Mouse (Mus musculus): Measurements from ENCODE around the gene Wscd2. TPM values are rescaled to one million over a fixed set of nuclear protein-coding genes. Genes with fewer than 3 reads are reported as not detected.
A peak's percentile ranks its signal among the peaks of the same experiment; 100 is the strongest.
"Not testable (repeated sequence)": the region's sequence is repeated elsewhere in the genome, so short reads cannot be mapped to it uniquely, and the experiment has no call there.

The Wscd2 gene
- polyA plus RNA-seq, 1 experiment from 2014 or later: 4.0 TPM

DNA sequence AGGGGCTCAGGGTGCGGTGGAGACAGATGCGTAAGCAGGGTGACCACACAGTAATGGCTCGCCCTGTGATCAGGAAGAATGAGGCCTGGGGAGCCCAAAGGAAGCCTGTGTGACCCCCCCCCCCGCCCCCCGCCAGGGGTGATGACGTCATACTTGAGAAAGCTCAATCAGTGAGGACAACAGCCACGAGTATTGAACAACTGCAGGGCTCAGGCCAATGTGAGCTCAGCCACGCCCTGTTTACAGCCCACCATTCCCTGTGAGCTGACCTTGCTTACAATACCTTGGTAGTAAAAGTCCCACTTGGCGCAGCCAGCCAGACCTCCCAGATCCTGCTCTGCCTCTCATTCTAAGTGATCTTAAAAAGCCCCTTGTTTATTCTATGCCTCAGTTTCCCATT, 90.7 kb downstream of the Wscd2 start:
- no peak overlapping the region for H3K27ac ChIP-seq (replicated peaks)
- no peaks in the 10 kb centered on the region for H3K4me1 ChIP-seq
- WGBS: 59% methylated on average over 9 of the region's 9 CpGs
- no peaks in the 10 kb centered on the region for H3K36me3 ChIP-seq
- no peak overlapping the region for H3K9ac ChIP-seq
- H3K4me3 ChIP-seq: no peak overlapping the region
- no peaks in the 10 kb centered on the region for H3K27me3 ChIP-seq (replicated peaks)
- ATAC-seq (ENCODE audit: extremely low read depth, insufficient number of reproducible peaks, low FRiP score, low TSS enrichment): no peak
- no peak overlapping the region for H3K4me2 ChIP-seq
- H3K9me3 ChIP-seq: no peaks in the 10 kb centered on the region

DNA sequence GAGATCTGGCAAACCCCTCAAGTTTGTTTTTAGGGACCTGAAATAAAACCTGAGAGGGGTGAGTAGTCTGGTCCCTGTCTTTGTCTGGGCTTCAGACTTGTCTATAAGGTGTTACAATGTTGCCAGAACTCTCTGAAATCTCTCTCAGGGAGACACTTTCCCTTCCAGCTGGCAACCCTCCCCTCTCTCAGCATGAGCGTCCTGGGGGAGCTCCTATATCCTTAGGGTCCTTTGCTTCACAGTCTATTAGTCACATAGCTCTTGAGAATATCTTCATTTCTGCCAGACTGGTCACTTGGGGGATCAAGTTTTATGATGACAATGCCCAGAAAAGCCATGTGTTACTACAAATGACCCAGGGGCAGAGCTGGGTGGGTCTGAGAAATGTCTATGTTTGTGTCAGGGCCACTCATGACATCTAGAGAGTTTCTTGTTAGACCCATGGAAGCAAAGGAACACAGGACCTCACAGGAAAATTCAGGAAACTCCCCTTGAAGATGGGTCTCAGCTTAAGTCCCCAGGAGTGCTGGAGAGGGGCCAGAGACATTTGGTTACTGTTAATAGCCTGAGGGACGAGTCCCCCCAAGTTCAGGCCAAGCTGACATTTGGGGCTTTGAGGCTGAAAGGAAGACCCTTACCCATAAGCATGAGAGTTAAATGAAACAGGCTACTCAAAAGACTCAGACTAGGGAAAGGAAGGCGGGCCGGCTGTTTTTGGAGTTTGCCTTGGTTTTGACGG, 93.5 kb downstream of the Wscd2 start:
- Histone ChIP-seq H3K4me1 (no peaks in the 10 kb centered on the region), H3K27ac (replicated peaks) (no peak overlapping the region), H3K4me2 (no peak overlapping the region), H3K36me3 (no peaks in the 10 kb centered on the region), H3K4me3 (no peak overlapping the region), H3K9me3 (no peaks in the 10 kb centered on the region), H3K27me3 (replicated peaks) (no peaks in the 10 kb centered on the region; the same call in 1 of the 2 replicates), H3K9ac (no peak overlapping the region)
- WGBS: 53% methylated on average over 5 of the region's 5 CpGs
- ATAC-seq (ENCODE audit: extremely low read depth, insufficient number of reproducible peaks, low FRiP score, low TSS enrichment): no peak

DNA sequence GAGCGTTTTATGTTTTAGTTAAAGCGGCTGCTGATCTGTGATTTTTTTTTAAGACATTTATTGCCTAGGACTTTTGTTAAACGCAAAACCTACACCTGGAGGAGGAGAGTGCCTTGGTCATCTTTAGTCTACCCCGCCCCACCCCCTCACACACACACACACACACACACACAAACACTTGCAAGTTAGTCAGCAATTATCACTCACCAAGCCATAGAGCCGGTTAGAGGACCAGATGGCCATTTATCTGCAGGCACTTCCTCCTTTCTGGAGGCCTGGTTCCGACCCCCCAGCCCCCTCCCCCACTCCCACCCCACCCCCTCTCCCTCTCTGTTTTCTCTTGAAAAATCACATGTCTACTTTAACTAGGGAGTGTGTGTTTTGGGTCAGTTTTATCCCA, 94.3 kb downstream of the Wscd2 start:
- H3K4me1 ChIP-seq: no peaks in the 10 kb centered on the region
- H3K36me3 ChIP-seq: no peaks in the 10 kb centered on the region
- 19% methylated on average over 6 of the region's 6 CpGs for WGBS
- ATAC-seq (ENCODE audit: extremely low read depth, insufficient number of reproducible peaks, low FRiP score, low TSS enrichment): no peak
- 0 out of 2 replicates have a peak overlapping the region, but pooled peaks have one; percentile 2 for H3K27ac ChIP-seq (replicated peaks)
- H3K9me3 ChIP-seq: no peaks in the 10 kb centered on the region
- no peaks in the 10 kb centered on the region; the same call in 1 of the 2 replicates for H3K27me3 ChIP-seq (replicated peaks)
- no peak overlapping the region for H3K4me3 ChIP-seq
- no peak overlapping the region for H3K9ac ChIP-seq
- H3K4me2 ChIP-seq: no peak overlapping the region

DNA sequence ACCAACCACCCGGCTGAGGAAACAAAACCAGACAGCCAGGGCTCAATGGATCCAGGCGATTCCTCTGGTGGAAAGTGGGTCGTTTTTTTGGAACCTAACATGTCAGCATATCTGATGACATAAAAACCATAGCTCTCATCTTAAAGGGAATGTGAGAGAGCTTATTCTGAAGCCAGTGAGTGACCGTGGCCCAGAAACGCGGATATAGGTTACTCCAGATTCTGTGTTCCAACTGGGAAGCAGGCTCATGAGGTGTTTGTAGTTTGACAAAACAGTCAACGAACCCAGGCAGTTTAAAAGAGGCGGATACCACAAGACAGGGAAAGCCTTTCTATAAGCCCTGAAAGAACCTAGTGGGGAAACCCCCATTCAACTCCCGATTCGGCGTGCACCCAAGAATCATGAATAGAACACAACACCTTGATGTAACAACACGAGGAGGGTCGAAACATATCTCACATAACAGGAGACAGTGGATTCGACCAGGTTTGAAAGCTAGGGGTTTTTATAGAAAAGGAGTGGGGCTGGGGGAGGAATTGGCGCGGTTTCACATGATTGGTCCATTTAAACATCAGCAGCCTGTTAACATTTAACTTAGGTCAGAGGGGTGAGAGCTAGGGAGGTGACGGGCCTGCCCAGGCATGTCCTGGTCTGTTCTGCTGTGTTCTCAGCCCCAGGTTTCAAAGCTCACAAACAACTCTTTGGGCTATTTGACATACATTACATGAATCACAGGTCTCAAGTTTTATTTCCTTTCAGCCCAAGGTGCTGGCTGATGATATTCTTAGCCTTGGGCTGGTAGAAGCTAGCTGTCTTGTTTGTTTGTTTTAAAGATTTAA, 95.7 kb downstream of the Wscd2 start:
- not testable (repeated sequence) for H3K4me3 ChIP-seq; ATAC-seq (ENCODE audit: extremely low read depth, insufficient number of reproducible peaks, low FRiP score, low TSS enrichment); H3K4me1 ChIP-seq; H3K9me3 ChIP-seq; H3K36me3 ChIP-seq; H3K4me2 ChIP-seq; H3K27ac ChIP-seq (replicated peaks); H3K27me3 ChIP-seq (replicated peaks); H3K9ac ChIP-seq
- WGBS: 74% methylated on average over 17 of the region's 17 CpGs

DNA sequence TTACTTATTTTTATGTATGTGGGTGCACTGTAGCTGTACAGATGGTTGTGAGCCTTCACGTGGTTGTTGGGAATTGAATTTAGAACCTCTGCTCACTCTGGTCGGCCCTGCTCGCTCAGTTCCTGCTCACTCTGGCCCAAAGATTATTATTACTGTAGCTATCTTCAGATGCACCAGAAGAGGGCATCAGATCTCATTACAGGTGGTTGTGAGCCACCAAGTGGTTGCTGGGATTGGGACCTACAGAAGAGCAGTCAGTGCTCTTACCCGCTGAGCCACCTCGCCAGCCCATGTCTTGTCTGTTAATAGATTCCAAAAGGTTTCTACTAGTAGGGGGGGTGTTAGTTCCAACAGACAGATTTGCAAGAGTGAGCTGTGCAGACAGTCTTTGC, 96.3 kb downstream of the Wscd2 start:
- not testable (repeated sequence) for H3K27ac ChIP-seq (replicated peaks); H3K4me1 ChIP-seq; H3K4me2 ChIP-seq; ATAC-seq (ENCODE audit: extremely low read depth, insufficient number of reproducible peaks, low FRiP score, low TSS enrichment); H3K27me3 ChIP-seq (replicated peaks); H3K9me3 ChIP-seq; H3K4me3 ChIP-seq; H3K36me3 ChIP-seq; H3K9ac ChIP-seq
- WGBS: 54% methylated on average over 5 of the region's 5 CpGs

DNA sequence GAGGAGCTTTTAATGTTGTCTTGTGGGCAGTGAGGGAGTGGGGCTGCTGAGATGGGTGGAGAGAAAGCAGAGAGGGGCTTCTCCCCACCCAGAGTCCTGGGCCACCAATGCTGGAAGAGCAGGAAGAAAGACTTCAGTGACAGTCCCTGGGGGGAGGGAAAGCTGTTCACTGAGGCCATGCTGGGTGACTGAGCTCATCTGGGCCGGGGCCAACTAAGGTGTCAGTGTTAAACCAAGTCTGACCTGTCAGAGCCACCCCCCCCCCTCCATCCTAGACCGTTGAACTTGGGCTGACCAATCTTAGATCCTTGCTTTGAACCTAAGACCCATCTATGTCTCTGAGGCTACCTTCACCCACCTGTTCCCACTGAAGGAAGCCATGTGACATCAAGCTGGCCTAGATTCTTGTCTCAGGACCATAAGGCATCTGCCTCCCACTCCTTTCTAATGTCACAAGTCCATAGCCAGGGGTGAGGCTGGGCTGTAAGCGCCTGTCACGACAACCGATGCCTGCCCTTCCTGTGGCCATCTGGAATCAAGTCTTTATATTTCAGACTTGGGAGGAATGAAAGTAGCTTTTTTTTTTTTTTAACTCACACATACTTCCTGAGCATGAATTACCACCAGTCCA, 100.0 kb downstream of the Wscd2 start:
- Histone ChIP-seq H3K4me3 (no peak overlapping the region), H3K27ac (replicated peaks) (no peak overlapping the region), H3K9me3 (no peaks in the 10 kb centered on the region), H3K4me2 (no peak overlapping the region), H3K36me3 (no peaks in the 10 kb centered on the region), H3K27me3 (replicated peaks) (peaks cover 11% of the 10 kb centered on the region; the same call in 1 of the 2 replicates), H3K9ac (no peak overlapping the region), H3K4me1 (0 out of 2 replicates have a peak, but pooled peaks cover 2% of the 10 kb centered on the region)
- no peak for ATAC-seq (ENCODE audit: extremely low read depth, insufficient number of reproducible peaks, low FRiP score, low TSS enrichment)
- WGBS: 68% methylated on average over 5 of the region's 5 CpGs

DNA sequence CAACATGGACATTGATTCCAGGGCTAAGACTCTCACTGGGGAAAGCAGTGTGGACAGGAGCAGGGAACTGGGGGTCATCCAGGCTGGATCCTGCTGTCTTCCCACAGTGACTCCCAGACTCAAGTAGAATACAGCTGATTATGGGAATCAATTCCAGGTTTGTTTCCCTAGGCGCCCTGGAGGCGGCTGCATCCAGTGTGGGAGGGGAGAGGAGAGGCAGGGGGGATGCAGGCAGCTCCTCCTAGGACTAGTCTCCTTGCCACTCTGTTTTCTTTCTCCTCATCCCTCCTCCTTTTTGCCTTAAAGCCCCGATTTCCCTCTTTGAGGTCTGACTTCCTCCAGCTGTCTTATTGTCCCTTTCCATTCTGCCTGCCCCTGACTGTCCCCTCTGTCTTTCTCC, 101.0 kb downstream of the Wscd2 start:
- no peak overlapping the region for H3K4me3 ChIP-seq
- no peaks in the 10 kb centered on the region for H3K36me3 ChIP-seq
- 30% methylated on average over 3 of the region's 3 CpGs for WGBS
- H3K27ac ChIP-seq (replicated peaks): no peak overlapping the region
- H3K4me1 ChIP-seq: 0 out of 2 replicates have a peak, but pooled peaks cover 2% of the 10 kb centered on the region
- H3K9ac ChIP-seq: no peak overlapping the region
- peaks cover 11% of the 10 kb centered on the region; the same call in 1 of the 2 replicates for H3K27me3 ChIP-seq (replicated peaks)
- no peaks in the 10 kb centered on the region for H3K9me3 ChIP-seq
- no peak for ATAC-seq (ENCODE audit: extremely low read depth, insufficient number of reproducible peaks, low FRiP score, low TSS enrichment)
- H3K4me2 ChIP-seq: no peak overlapping the region

DNA sequence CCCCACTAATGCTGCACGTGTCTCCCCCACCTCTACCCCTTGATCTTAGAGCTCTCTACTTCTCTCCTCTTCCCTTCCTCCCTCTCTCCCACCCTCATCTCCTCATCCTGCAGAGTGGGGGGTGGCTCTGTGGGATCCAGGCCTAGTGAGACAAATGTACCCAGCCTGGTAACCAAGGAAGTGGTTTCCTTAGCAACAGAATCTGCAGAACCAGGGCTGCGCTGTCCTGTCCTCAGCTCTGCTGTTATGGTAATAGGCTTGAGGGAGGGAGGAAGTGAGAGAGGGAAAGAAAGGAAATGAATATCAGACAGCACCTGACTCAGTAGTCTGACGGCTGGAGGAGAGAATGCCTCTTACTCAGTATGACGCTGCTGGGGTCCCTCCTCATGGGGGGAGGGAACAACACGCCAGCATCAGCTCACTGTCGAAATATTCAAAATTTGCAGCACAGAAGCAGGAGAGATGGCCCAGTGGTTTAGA, 101.7 kb downstream of the Wscd2 start:
- 19% methylated on average over 6 of the region's 6 CpGs for WGBS
- Histone ChIP-seq H3K27me3 (replicated peaks) (peaks cover 11% of the 10 kb centered on the region; the same call in 1 of the 2 replicates), H3K4me1 (0 out of 2 replicates have a peak, but pooled peaks cover 2% of the 10 kb centered on the region), H3K9ac (no peak overlapping the region), H3K36me3 (no peaks in the 10 kb centered on the region), H3K27ac (replicated peaks) (no peak overlapping the region), H3K9me3 (no peaks in the 10 kb centered on the region), H3K4me2 (no peak overlapping the region), H3K4me3 (no peak overlapping the region)
- ATAC-seq (ENCODE audit: extremely low read depth, insufficient number of reproducible peaks, low FRiP score, low TSS enrichment): no peak

DNA sequence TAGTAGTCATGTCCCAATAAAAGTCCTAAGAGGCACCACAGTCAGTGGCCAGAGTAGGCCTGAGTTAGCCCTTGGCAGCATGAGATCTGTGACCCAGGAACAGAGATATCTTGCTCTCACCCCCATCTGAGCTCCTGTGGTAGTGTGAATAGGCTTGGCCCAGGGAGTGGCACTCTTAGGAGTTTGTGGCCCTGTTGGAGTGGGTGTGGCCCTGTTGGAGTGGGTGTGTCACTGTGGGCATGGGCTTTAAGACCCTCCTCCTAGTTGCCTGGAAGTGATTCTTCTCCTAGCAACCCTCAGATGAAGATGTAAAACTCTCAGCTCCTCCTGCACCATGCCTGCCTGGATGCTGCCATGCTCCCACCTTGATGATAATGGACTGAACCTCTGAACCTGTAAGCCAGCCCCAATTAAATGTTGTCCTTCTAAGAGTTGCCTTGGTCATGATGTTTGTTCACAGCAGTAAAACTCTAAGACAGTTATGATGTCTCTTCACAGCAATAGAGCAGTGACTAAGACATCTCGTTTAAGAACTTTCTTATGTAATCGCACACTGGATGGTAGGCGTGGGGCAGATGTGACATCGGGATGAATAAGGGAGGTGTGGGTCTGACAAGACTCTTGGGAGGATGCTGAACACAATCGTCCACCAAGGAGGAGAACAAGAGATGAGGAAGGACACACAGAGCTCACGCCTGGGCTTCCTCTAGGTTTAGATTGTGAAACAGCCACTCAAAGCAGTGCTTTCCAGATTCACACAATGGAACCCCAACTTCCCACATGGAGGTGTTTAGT, 104.0 kb downstream of the Wscd2 start:
- Histone ChIP-seq H3K27ac (replicated peaks) (no peak overlapping the region), H3K9me3 (no peaks in the 10 kb centered on the region), H3K4me1 (0 out of 2 replicates have a peak, but pooled peaks cover 2% of the 10 kb centered on the region), H3K9ac (no peak overlapping the region), H3K4me3 (no peak overlapping the region), H3K36me3 (no peaks in the 10 kb centered on the region), H3K4me2 (no peak overlapping the region), H3K27me3 (replicated peaks) (peaks cover 11% of the 10 kb centered on the region; the same call in 1 of the 2 replicates)
- 76% methylated on average over 6 of the region's 6 CpGs for WGBS
- no peak for ATAC-seq (ENCODE audit: extremely low read depth, insufficient number of reproducible peaks, low FRiP score, low TSS enrichment)

DNA sequence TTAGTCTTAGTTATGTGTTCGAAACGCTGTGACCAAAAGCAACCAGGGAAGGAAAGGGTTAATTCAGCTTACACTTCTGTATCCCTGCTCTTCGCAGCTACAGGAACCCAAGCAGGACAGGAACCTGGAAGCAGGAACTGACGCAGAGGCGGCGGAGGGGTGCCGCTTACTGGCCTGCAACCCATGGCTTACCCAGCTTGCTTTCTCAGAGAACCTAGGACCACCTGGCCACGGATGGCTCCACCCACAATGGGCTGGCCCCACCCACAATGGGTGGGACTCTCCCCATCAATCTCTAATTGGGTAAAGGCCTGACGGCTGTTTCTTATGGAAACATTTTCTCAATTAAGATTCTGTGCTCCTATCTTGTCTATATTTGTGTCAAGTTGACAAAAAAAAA, 106.1 kb downstream of the Wscd2 start:
- no peak overlapping the region for H3K27ac ChIP-seq (replicated peaks)
- H3K9me3 ChIP-seq: no peaks in the 10 kb centered on the region
- H3K27me3 ChIP-seq (replicated peaks): peaks cover 6% of the 10 kb centered on the region; the same call in 1 of the 2 replicates
- no peak overlapping the region for H3K4me2 ChIP-seq
- H3K4me1 ChIP-seq: 0 out of 2 replicates have a peak, but pooled peaks cover 2% of the 10 kb centered on the region
- 75% methylated on average over 9 of the region's 9 CpGs for WGBS
- no peak overlapping the region for H3K9ac ChIP-seq
- no peak overlapping the region for H3K4me3 ChIP-seq
- no peaks in the 10 kb centered on the region for H3K36me3 ChIP-seq
- no peak for ATAC-seq (ENCODE audit: extremely low read depth, insufficient number of reproducible peaks, low FRiP score, low TSS enrichment)

Measured in heart, embryonic 13.5 days (tissue).